Mouse (Mus musculus) olfactory bulb, adult 2 months (tissue): ENCODE results near the gene Fam185a. TPM values are rescaled to one million over a fixed set of nuclear protein-coding genes. Genes with fewer than 3 reads are reported as not detected.

Source experiments
- H3K27ac ChIP-seq: fragments of 200-500 bp; 2 replicates; pipeline ENCODE4 v1.5.1; 2012; ENCODE audit warnings: low read depth, low read length; ENCODE audit not compliant: insufficient read depth
- H3K4me1 ChIP-seq: fragments of 200-500 bp; 2 replicates; pipeline ENCODE4 v1.6.1; 2012; ENCODE audit warnings: low read length; ENCODE audit not compliant: control insufficient read depth, insufficient read depth
- H3K4me3 ChIP-seq: fragments of 200-500 bp; 2 replicates; pipeline ENCODE4 v1.5.1; 2012; ENCODE audit warnings: mild to moderate bottlenecking, low read depth, low read length, moderate library complexity; ENCODE audit not compliant: insufficient read depth
- CTCF ChIP-seq: fragments of 200-500 bp; IDR thresholded peaks from 2 replicates; pipeline ENCODE4 v1.5.1; 2012; ENCODE audit warnings: low read depth, mild to moderate bottlenecking, low read length, moderate library complexity; ENCODE audit not compliant: insufficient read depth
- POLR2A ChIP-seq: fragments of 200-500 bp; IDR thresholded peaks from 2 replicates; pipeline ENCODE4 v1.6.1; 2012; ENCODE audit warnings: mild to moderate bottlenecking, low read depth, low read length, moderate library complexity; ENCODE audit not compliant: insufficient read depth
- WGBS: fragments of 180-500 bp; shearing (Covaris S2); methylation state at CpG from one replicate; pipeline ENCODE4 v1.1.7; 2018; 5-methylcytosine and 5-hydroxymethylcytosine counted together
- polyA plus RNA-seq: library from polyadenylated mRNA; stranded (reverse); fragments of >200 nt; gene quantifications from 2 replicates; pipeline ENCODE4 v1.2.4, GENCODE M21; 2012; ENCODE audit warnings: low replicate concordance; ENCODE audit not compliant: missing spikeins, insufficient read depth, insufficient read length

Fam185a gene
- polyA plus RNA-seq, 1 experiment, result not detected

GRCm38 (mm10) chr5:21498490-21498889 is 73.7 kb downstream of the Fam185a start:
- no peak for TF ChIP-seq POLR2A
- no peak overlapping the region for H3K4me3 ChIP-seq
- no peak overlapping the region for H3K27ac ChIP-seq
- WGBS, result 86% methylated on average over 2 of the region's 2 CpGs
- peaks cover 4% of the 10 kb centered on the region; the same call in 1 of the 2 replicates for H3K4me1 ChIP-seq

DNA sequence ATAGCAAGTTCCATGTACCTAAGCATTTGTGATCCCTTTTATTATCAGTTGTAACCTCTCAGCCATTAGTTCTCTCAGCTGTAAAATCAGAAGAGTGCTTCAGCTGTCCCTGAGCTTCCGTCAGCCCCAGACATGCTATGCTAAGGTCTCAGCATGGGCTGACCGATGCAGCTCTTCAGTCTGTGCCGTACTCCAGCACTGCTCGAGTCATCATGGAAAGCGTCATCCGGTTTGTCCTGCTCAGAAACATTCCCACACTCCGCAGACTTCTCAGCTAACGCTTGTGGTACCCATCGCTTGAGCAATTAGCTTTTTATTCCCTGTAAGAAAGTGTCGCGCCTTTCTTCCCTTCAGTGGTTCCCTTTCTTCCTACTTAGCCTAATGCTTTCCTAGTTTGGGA is 74.2 kb downstream of the Fam185a start:
- H3K4me1 ChIP-seq, result peaks cover 4% of the 10 kb centered on the region; the same call in 1 of the 2 replicates
- no peak for TF ChIP-seq POLR2A
- TF ChIP-seq CTCF, result no peak
- WGBS, result 77% methylated on average over 11 of the region's 11 CpGs
- H3K4me3 ChIP-seq, result no peak overlapping the region
- H3K27ac ChIP-seq, result no peak overlapping the region

- H3K4me1 ChIP-seq, result peaks cover 4% of the 10 kb centered on the region; the same call in 1 of the 2 replicates
- H3K4me3 ChIP-seq, result no peak overlapping the region
- WGBS, result 62% methylated on average over 10 of the region's 10 CpGs
- TF ChIP-seq POLR2A, result no peak
- TF ChIP-seq CTCF, result no peak
- no peak overlapping the region for H3K27ac ChIP-seq
These were observed 75.4 kb downstream of the Fam185a start for GRCm38 (mm10) chr5:21500133-21500532.

GRCm38 (mm10) chr5:21500941-21501340 is 76.2 kb downstream of the Fam185a start:
- Histone ChIP-seq H3K4me3 (no peak overlapping the region), H3K4me1 (peaks cover 4% of the 10 kb centered on the region; the same call in 1 of the 2 replicates), H3K27ac (no peak overlapping the region)
- 89% methylated on average over 2 of the region's 2 CpGs for WGBS
- no peak for TF ChIP-seq POLR2A
- TF ChIP-seq CTCF, result no peak

GRCm38 (mm10) chr5:21502936-21503610 is 78.3 kb downstream of the Fam185a start:
- TF ChIP-seq POLR2A (no peak), CTCF (no peak)
- WGBS, result 74% methylated on average over 13 of the region's 13 CpGs
- H3K27ac ChIP-seq, result no peak overlapping the region

DNA sequence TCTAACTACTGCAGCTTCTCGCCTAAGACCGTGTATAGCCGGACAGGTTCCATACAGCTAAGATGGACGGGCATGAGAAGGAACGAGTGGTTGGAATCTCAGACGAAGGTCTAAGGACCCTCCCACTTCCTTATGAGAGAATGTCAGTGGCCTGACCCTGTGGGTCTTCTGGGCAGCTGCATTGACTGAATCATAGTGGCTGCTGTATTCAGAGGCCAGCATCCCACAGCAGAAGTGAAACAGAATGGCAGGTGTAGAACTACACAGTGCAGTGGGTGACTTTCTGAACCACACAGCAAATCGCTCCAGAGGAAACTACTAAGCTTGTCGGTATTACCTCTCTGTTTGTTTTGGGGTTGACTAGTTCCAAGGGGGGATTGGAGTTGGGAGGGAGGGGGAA is 80.4 kb downstream of the Fam185a start:
- H3K27ac ChIP-seq, result no peak overlapping the region
- peaks cover under 1% of the 10 kb centered on the region; the same call in 1 of the 2 replicates for H3K4me1 ChIP-seq
- no peak overlapping the region for H3K4me3 ChIP-seq
- TF ChIP-seq POLR2A (no peak), CTCF (no peak)
- WGBS, result 91% methylated on average over 8 of the region's 8 CpGs

More at GRCm38 (mm10) chr5:21502936-21503610, 78.3 kb downstream of the Fam185a start:
- Histone ChIP-seq H3K4me1 (peaks cover 4% of the 10 kb centered on the region; the same call in 1 of the 2 replicates), H3K4me3 (no peak overlapping the region)

DNA sequence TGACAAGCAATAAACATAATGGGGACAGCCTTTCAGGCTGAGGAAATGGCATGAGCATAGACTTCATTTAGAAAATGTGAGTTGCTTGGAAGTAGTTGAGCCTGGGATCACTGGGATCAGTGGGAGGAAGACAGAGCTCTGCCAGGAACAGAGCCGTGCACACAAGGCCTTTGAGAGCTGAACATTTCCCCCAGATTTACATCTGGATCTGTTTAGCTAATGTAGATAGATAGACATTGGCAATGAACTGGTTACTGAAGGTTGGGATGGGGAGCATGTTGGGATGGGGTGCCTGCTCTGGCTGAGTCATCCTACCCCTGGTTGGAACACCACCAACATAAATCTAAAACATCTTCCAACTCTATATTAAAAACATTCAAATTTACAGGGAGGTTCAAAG is 82.1 kb downstream of the Fam185a start:
- H3K27ac ChIP-seq, result no peak overlapping the region
- no peak overlapping the region for H3K4me3 ChIP-seq
- WGBS, result 84% methylated on average over 1 of the region's 1 CpGs
- TF ChIP-seq POLR2A (no peak), CTCF (no peak)
- no peaks in the 10 kb centered on the region for H3K4me1 ChIP-seq

DNA sequence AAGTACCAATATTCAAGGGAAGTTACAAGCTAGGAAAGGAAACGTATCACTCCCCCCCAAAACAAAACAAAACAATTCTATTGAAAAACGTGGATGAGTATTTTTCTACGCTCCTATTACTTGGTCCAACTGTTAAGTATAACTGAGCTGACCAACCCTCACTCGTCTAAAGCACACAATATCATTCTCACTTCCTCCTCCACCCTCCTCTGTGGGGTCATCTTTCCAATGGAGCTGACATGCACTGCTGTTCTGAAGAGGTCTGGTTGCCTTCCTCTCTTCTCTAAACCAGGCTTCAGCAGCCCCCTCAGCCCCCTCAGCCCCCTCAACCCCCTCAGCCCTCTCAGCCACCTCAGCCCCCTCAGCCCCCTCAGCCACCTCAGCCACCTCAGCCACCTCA is 85.0 kb downstream of the Fam185a start:
- TF ChIP-seq CTCF, result no peak
- no peak for TF ChIP-seq POLR2A
- no peak overlapping the region for H3K27ac ChIP-seq
- 73% methylated on average over 4 of the region's 4 CpGs for WGBS
- no peak overlapping the region for H3K4me3 ChIP-seq
- no peaks in the 10 kb centered on the region for H3K4me1 ChIP-seq

- Histone ChIP-seq H3K4me3 (no peak overlapping the region), H3K27ac (no peak overlapping the region), H3K4me1 (no peaks in the 10 kb centered on the region)
- no peak for TF ChIP-seq POLR2A
- no peak for TF ChIP-seq CTCF
- 66% methylated on average over 10 of the region's 10 CpGs for WGBS
These were observed 88.6 kb downstream of the Fam185a start for GRCm38 (mm10) chr5:21513363-21513762.
